Mouse (Mus musculus) lung, embryonic 14.5 days (tissue): Measurements from ENCODE around the gene Vmn2r120. TPM values are rescaled to one million over a fixed set of nuclear protein-coding genes. Genes with fewer than 3 reads are reported as not detected.
A peak's percentile ranks its signal among the peaks of the same experiment; 100 is the strongest.
"Not testable (repeated sequence)": the region's sequence is repeated elsewhere in the genome, so short reads cannot be mapped to it uniquely, and the experiment has no call there.

Source experiments
- ATAC-seq: fragments of 200-750 bp; cut with Nextera tagmentation; 2 replicates; pipeline ENCODE4 v1.8.0; 2017; ENCODE audit warnings: mild to moderate bottlenecking, moderate TSS enrichment, moderate library complexity; ENCODE audit not compliant: insufficient read depth
- DNase-seq: peaks from one replicate; pipeline ENCODE4 v3.0.0-alpha.2; 2015
- H3K27ac ChIP-seq: fragments of 300-500 bp; sonication (generic); 2 replicates; pipeline ENCODE4 v1.5.1; 2014; ENCODE audit warnings: low read depth, mild to moderate bottlenecking, moderate library complexity
- H3K27me3 ChIP-seq: fragments of 300-500 bp; sonication (generic); 2 replicates; pipeline ENCODE4 v1.6.1; 2014; ENCODE audit warnings: low read length, control low read depth; ENCODE audit not compliant: insufficient read depth
- H3K36me3 ChIP-seq: fragments of 300-500 bp; sonication (generic); 2 replicates; pipeline ENCODE4 v1.6.1; 2014; ENCODE audit warnings: control low read depth; ENCODE audit not compliant: insufficient read depth
- H3K4me1 ChIP-seq: fragments of 300-500 bp; sonication (generic); 2 replicates; pipeline ENCODE4 v1.6.1; 2014; ENCODE audit warnings: antibody characterized with exemption, control low read depth; ENCODE audit not compliant: insufficient read depth
- H3K4me2 ChIP-seq: fragments of 300-500 bp; sonication (generic); 2 replicates; pipeline ENCODE4 v1.6.1; 2014; ENCODE audit warnings: mild to moderate bottlenecking
- H3K4me3 ChIP-seq: fragments of 300-500 bp; sonication (generic); 2 replicates; pipeline ENCODE4 v1.5.1; 2014; ENCODE audit warnings: low read depth, low read length
- H3K9ac ChIP-seq: fragments of 300-500 bp; sonication (generic); 2 replicates; pipeline ENCODE4 v1.6.1; 2014
- H3K9me3 ChIP-seq: fragments of 300-500 bp; sonication (generic); 2 replicates; pipeline ENCODE4 v1.6.1; 2016; ENCODE audit warnings: low read depth, low read length, control low read depth
- CTCF ChIP-seq: IDR thresholded peaks from 2 replicates; pipeline ENCODE4 v1.5.1; 2016; ENCODE audit warnings: antibody characterized with exemption, low read depth
- WGBS: fragments of 180-500 bp; shearing (Covaris S2); extraction: QIAGEN DNeasy Blood & Tissue Kit; methylation state at CpG from one replicate; pipeline ENCODE4 v1.1.7; 2014; 5-methylcytosine and 5-hydroxymethylcytosine counted together
- polyA plus RNA-seq: library from polyadenylated mRNA; unstranded; fragments of >200 nt; fragmentation: Nextera tagmentation; extraction: Ambion mirVana; gene quantifications from 2 replicates; pipeline ENCODE4 v1.2.1, GENCODE M21; 2014

Gene Vmn2r120
- not detected in 2 replicates for polyA plus RNA-seq

DNA sequence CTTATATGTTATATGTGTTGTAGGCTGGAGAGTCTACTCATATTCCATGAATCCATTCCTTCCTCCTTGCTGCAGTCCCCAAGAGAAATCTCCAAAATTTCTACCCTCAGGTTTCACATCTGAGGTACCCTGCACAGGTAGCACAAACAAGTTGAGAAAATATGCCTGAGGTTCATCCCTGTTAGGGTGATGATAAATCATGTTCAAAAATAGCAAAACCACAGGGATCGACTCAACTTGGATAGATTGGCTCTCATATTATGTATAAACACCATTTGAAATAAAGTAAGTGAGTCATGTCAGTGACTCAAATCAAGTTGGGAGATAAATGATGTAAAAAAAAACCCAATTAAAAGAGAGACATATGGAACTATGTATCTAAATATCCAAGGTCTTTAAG is at the start of gene Vmn2r120:
Gene Vmn2r120, minus strand, starts transcription at position 101 of the 400 bp plus-strand sequence.
- ATAC-seq (no peak), DNase-seq (no peak)
- TF ChIP-seq CTCF = no peak

GRCm38 (mm10) chr17:57587273-57587672 is 42.0 kb upstream of the Vmn2r120 start:
- H3K9me3 ChIP-seq, H3K4me2 ChIP-seq, H3K27ac ChIP-seq, H3K4me3 ChIP-seq, DNase-seq, H3K27me3 ChIP-seq, ATAC-seq, H3K4me1 ChIP-seq, H3K36me3 ChIP-seq, H3K9ac ChIP-seq: not testable (repeated sequence)
- WGBS = 81% methylated on average over 6 of the region's 6 CpGs

More for the DNA sequence above, at the start of gene Vmn2r120:
- Histone ChIP-seq H3K27ac (no peak within 1 kb of the TSS), H3K4me2 (no peak within 1 kb of the TSS), H3K4me1 (no peaks in the 10 kb centered on the region), H3K36me3 (no peaks in the 10 kb centered on the region), H3K9me3 (no peaks in the 10 kb centered on the region), H3K27me3 (no peaks in the 10 kb centered on the region), H3K9ac (no peak within 1 kb of the TSS), H3K4me3 (no peak within 1 kb of the TSS)
- WGBS = 85% methylated on average over 1 of the region's 1 CpGs

DNA sequence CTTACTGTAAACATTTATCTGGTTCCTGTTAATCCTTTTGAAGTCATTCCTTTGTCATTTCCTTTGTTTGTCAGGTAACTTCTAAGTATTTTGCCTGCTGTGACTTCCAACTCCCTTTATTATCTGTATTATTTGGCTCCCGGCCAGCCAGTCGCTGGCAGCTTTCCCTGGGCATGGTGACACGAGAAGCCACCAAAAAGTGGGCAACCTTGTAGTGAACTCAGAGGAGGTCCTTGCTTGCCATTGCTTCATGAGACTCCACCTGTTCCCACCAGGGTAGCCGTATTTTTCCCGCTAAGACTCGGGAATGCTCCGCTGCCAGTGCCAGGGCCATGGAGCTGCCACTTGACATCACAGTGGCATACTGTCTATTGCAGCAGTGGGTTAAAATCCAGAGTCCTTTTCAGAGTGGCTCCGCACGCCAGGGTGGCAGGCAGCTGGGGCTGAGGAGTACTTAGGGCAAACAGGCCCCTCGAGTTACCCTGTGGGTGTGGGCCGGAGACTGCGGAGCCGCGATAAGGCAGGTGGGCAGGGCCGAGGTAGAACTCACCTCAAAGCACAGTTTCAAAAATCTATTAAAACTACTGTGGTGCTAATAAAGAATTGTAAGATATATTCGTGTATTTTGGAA is 28.9 kb upstream of the Vmn2r120 start:
- 66% methylated on average over 16 of the region's 16 CpGs for WGBS
- H3K9ac ChIP-seq = no peak overlapping the region
- H3K4me3 ChIP-seq = no peak overlapping the region
- ATAC-seq = peak; percentile 81; the same call in 1 of the 2 replicates
- no peak overlapping the region for H3K27ac ChIP-seq
- H3K36me3 ChIP-seq = no peaks in the 10 kb centered on the region
- H3K4me2 ChIP-seq = no peak overlapping the region
- no peaks in the 10 kb centered on the region for H3K9me3 ChIP-seq
- DNase-seq = peak; percentile 63
- H3K4me1 ChIP-seq = no peaks in the 10 kb centered on the region
- H3K27me3 ChIP-seq = no peaks in the 10 kb centered on the region
- no peak for TF ChIP-seq CTCF

Other genes with a start within 250 kb of the Vmn2r120 start
- 5.6 and 6.2 TPM in 2 replicates for gene Adgre1, start 186.8 kb downstream of the Vmn2r120 start, polyA plus RNA-seq
- not detected in 2 replicates for gene Gm21834, start 196.7 kb upstream of the Vmn2r120 start, polyA plus RNA-seq
- not detected in 2 replicates for gene Cntnap5c, start 224.1 kb upstream of the Vmn2r120 start, polyA plus RNA-seq